Mouse (Mus musculus): ENCODE data around the gene Dab1. TPM values are rescaled to one million over a fixed set of nuclear protein-coding genes. Genes with fewer than 3 reads are reported as not detected.

The Dab1 gene
- polyA plus RNA-seq, 1 experiment = not detected

DNA sequence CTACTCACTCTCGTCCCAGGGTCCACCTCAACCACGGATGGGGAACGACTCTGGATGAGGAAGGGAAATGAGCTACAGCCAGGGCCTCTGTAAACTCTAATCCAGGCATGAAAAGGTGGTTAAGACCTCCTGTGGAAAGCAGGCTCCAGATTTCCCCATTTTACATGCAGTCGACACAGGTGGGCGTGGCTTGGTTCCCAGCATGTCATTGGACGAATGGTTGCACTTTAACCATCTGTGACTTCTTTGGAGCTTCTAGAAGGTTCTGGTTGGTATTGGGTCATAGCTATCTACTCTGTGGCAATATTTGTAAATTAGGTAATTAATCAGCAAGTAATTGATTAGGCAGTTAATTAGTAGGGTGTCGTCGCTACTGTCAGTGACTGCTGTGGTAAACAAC, 752.0 kb downstream of the Dab1 start:
- TF ChIP-seq POLR2A (IDR thresholded peaks at IDR 0.05; ENCODE audit: insufficient read depth, low read depth, low read length) (no peak), CTCF (IDR thresholded peaks at IDR 0.05; ENCODE audit: insufficient read depth, low read depth, low read length) (no peak)
- 71% methylated on average over 8 of the region's 8 CpGs for WGBS
- Histone ChIP-seq H3K4me1 (ENCODE audit: control insufficient read depth, insufficient read depth, low read length) (peaks cover 4% of the 10 kb centered on the region; the same call in 1 of the 2 replicates), H3K27ac (ENCODE audit: insufficient read depth, low read depth, low read length) (no peak overlapping the region), H3K4me3 (ENCODE audit: insufficient read depth, low read depth, low read length) (no peak overlapping the region)

DNA sequence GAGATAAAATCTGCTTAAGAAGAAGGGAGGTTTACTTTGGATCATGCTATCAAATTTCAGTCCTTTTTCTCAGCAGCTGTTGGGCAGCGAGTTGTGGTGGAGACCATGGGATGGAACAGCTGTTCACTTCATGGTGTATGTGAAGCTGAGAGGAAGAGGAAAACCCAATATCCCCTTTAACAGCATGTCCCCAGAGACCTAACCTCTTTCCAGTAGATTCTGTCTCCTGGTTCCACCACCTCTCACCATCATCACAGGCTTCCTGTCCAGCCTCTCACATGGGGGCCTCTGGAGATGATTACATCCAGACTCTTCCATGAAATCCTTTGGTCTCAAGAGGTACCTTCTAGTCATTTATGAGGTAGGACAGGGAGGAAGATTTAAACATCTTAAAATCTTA, 755.0 kb downstream of the Dab1 start:
- Histone ChIP-seq H3K4me3 (ENCODE audit: insufficient read depth, low read depth, low read length) (no peak overlapping the region), H3K27ac (ENCODE audit: insufficient read depth, low read depth, low read length) (no peak overlapping the region), H3K4me1 (ENCODE audit: control insufficient read depth, insufficient read depth, low read length) (no peaks in the 10 kb centered on the region; the same call in 1 of the 2 replicates)
- WGBS = 90% methylated on average over 1 of the region's 1 CpGs
- TF ChIP-seq CTCF (IDR thresholded peaks at IDR 0.05; ENCODE audit: insufficient read depth, low read depth, low read length) (no peak), POLR2A (IDR thresholded peaks at IDR 0.05; ENCODE audit: insufficient read depth, low read depth, low read length) (no peak)

- H3K4me3 ChIP-seq (ENCODE audit: insufficient read depth, low read depth, low read length) = no peak overlapping the region
- WGBS = 24% methylated on average over 7 of the region's 7 CpGs
- no peak for TF ChIP-seq POLR2A (IDR thresholded peaks at IDR 0.05; ENCODE audit: insufficient read depth, low read depth, low read length)
- no peak for TF ChIP-seq CTCF (IDR thresholded peaks at IDR 0.05; ENCODE audit: insufficient read depth, low read depth, low read length)
- peaks cover 7% of the 10 kb centered on the region; the same call in 1 of the 2 replicates for H3K4me1 ChIP-seq (ENCODE audit: control insufficient read depth, insufficient read depth, low read length)
- 0 out of 2 replicates have a peak overlapping the region, but pooled peaks have one; percentile 18 for H3K27ac ChIP-seq (ENCODE audit: insufficient read depth, low read depth, low read length)
These were observed 765.5 kb downstream of the Dab1 start for GRCm38 (mm10) chr4:104384704-104385103.

DNA sequence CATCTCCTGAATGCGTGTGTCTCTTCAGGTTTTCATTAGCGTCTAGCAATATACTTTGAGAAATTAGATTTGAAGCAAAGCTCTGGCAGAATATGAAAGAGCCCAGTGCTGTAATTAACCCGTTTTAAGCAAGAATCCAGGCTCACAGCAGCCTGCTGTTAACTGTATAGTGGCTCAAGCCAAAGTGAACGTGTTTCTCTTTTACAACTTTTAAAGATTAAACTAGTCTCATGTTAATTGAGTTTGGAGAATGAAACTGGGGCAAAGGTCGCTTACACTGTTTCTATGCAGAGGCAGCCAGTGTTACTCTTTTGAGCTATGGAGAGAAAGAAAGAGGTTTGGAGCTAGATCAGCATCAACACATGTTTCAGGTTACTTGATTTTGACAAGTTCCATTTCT, 766.1 kb downstream of the Dab1 start:
- 34% methylated on average over 5 of the region's 5 CpGs for WGBS
- H3K4me3 ChIP-seq (ENCODE audit: insufficient read depth, low read depth, low read length) = no peak overlapping the region
- TF ChIP-seq POLR2A (IDR thresholded peaks at IDR 0.05; ENCODE audit: insufficient read depth, low read depth, low read length) (no peak), CTCF (IDR thresholded peaks at IDR 0.05; ENCODE audit: insufficient read depth, low read depth, low read length) (no peak)

GRCm38 (mm10) chr4:104395515-104395914, 776.4 kb downstream of the Dab1 start:
- TF ChIP-seq POLR2A (IDR thresholded peaks at IDR 0.05; ENCODE audit: insufficient read depth, low read depth, low read length) (no peak), CTCF (IDR thresholded peaks at IDR 0.05; ENCODE audit: insufficient read depth, low read depth, low read length) (no peak)
- Histone ChIP-seq H3K4me3 (ENCODE audit: insufficient read depth, low read depth, low read length) (no peak overlapping the region), H3K4me1 (ENCODE audit: control insufficient read depth, insufficient read depth, low read length) (no peaks in the 10 kb centered on the region), H3K27ac (ENCODE audit: insufficient read depth, low read depth, low read length) (no peak overlapping the region)
- WGBS = 71% methylated on average over 3 of the region's 3 CpGs

More for the DNA sequence above, 766.1 kb downstream of the Dab1 start:
- Histone ChIP-seq H3K27ac (ENCODE audit: insufficient read depth, low read depth, low read length) (no peak overlapping the region), H3K4me1 (ENCODE audit: control insufficient read depth, insufficient read depth, low read length) (peaks cover 7% of the 10 kb centered on the region; the same call in 1 of the 2 replicates)

- 82% methylated on average over 5 of the region's 5 CpGs for WGBS
- no peak overlapping the region for H3K4me3 ChIP-seq (ENCODE audit: insufficient read depth, low read depth, low read length)
These were observed 776.9 kb downstream of the Dab1 start for GRCm38 (mm10) chr4:104396095-104396494.

GRCm38 (mm10) chr4:104399106-104399730, 780.1 kb downstream of the Dab1 start:
- no peaks in the 10 kb centered on the region for H3K4me1 ChIP-seq (ENCODE audit: control insufficient read depth, insufficient read depth, low read length)
- no peak overlapping the region for H3K4me3 ChIP-seq (ENCODE audit: insufficient read depth, low read depth, low read length)
- no peak overlapping the region for H3K27ac ChIP-seq (ENCODE audit: insufficient read depth, low read depth, low read length)
- whole genome bisulfite sequencing = 40% methylated on average over 9 of the region's 9 CpGs
- no peak for TF ChIP-seq POLR2A (IDR thresholded peaks at IDR 0.05; ENCODE audit: insufficient read depth, low read depth, low read length)
- TF ChIP-seq CTCF (IDR thresholded peaks at IDR 0.05; ENCODE audit: insufficient read depth, low read depth, low read length) = no peak

More at GRCm38 (mm10) chr4:104396095-104396494, 776.9 kb downstream of the Dab1 start:
- no peaks in the 10 kb centered on the region for H3K4me1 ChIP-seq (ENCODE audit: control insufficient read depth, insufficient read depth, low read length)
- TF ChIP-seq CTCF (IDR thresholded peaks at IDR 0.05; ENCODE audit: insufficient read depth, low read depth, low read length) (no peak), POLR2A (IDR thresholded peaks at IDR 0.05; ENCODE audit: insufficient read depth, low read depth, low read length) (no peak)
- no peak overlapping the region for H3K27ac ChIP-seq (ENCODE audit: insufficient read depth, low read depth, low read length)

DNA sequence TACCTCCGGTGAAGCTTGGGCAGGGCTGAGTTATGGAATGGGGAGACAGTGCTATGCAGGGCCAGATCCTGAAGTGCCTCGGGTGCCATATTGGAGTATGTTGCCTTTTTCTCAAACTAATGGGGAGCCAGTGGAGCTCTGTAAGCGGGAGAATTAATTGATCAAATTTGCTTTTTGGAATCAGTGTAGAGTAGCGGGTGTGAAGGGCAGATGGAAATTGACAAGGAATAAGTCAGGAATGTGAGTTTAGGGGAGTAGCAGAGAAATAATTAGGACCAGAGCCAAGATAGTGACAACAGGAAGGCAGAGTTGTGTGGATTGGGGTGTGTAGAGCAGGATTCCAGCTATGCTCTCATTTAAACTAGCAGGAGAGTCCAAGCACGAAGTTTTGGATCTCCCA, 784.9 kb downstream of the Dab1 start:
- Histone ChIP-seq H3K27ac (ENCODE audit: insufficient read depth, low read depth, low read length) (no peak overlapping the region), H3K4me3 (ENCODE audit: insufficient read depth, low read depth, low read length) (no peak overlapping the region), H3K4me1 (ENCODE audit: control insufficient read depth, insufficient read depth, low read length) (no peaks in the 10 kb centered on the region)
- no peak for TF ChIP-seq CTCF (IDR thresholded peaks at IDR 0.05; ENCODE audit: insufficient read depth, low read depth, low read length)
- 87% methylated on average over 5 of the region's 5 CpGs for WGBS

DNA sequence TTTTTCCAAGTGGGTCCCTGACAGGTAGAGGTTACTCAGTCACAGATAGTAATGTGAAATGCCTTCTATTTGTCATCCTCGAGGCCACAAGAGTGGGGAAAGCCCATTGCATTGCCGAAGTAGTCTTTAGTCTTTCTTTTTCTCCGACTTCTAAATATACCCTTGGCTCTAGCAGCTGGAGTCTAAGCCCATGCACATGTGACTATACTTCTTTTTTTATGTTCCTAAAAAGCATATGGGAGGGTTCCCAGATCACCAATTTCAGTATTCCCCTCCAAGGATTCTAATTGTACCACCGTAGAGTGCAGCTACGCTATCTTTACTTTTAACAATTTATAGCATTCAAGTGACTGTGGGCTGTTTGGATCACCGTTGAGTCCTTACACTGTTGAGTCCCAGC, 791.8 kb downstream of the Dab1 start:
- no peak overlapping the region for H3K4me3 ChIP-seq (ENCODE audit: insufficient read depth, low read depth, low read length)
- 25% methylated on average over 6 of the region's 6 CpGs for WGBS
- peaks cover 6% of the 10 kb centered on the region for H3K4me1 ChIP-seq (ENCODE audit: control insufficient read depth, insufficient read depth, low read length)
- peak overlapping the region; percentile 81 for H3K27ac ChIP-seq (ENCODE audit: insufficient read depth, low read depth, low read length)
- TF ChIP-seq POLR2A (IDR thresholded peaks at IDR 0.05; ENCODE audit: insufficient read depth, low read depth, low read length) (no peak), CTCF (IDR thresholded peaks at IDR 0.05; ENCODE audit: insufficient read depth, low read depth, low read length) (no peak)

Data from olfactory bulb, adult 2 months (tissue).